Mouse (Mus musculus): ENCODE data around the gene H2-DMb2.

GRCm38 (mm10) chr17:34196941-34197894 is 54.1 kb downstream of the H2-DMb2 start, which contains the start of gene Psmb8:
- TF ChIP-seq CTCF (conservative IDR thresholded peaks at IDR 0.05; ENCODE audit: insufficient read depth, insufficient read length, low read depth, low read length) (no peak), POLR2A (IDR thresholded peaks at IDR 0.05; ENCODE audit: low read depth, low read length) (no peak)

Measured in kidney, adult 2 months (tissue).